Mouse (Mus musculus): ENCODE data around the gene Scaf1.

Gene Scaf1

DNA sequence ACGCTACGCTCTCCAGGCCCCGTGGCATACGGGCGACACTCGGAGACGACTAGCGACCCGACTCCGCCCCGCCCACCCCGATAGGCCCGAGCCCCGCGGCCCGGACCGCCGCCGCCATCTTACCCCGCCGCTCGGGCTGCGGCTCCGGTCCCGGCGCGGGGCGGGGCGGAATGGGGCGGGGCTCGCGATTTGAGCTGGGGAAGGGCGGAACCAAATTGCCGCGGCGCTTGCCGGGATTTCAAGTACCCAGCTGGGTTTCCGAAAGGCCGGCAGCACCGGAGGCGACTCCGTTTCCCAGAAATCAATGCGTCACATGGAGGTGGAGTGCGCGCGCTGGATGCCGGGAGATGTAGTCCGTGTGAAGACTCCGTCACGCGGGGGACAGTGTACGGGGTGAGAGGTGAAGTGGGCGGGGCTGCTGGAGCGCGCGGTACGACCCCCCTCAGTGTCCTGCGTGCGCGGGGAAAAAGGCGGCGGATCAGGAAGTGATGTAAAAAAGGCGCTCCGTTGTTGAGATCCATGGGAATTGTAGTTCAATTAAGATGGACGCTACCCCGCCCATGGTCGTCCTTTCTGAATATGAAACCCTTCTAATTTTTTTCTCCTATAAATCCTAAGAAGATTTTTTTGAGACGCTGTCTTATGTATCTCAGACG lies at the start of gene Scaf1:
Gene Scaf1 (minus strand): TSS at position 407 of the 656 bp plus-strand sequence.
- DNase-seq (ENCODE audit: low read depth, low spot score), result peak; percentile 99

DNA sequence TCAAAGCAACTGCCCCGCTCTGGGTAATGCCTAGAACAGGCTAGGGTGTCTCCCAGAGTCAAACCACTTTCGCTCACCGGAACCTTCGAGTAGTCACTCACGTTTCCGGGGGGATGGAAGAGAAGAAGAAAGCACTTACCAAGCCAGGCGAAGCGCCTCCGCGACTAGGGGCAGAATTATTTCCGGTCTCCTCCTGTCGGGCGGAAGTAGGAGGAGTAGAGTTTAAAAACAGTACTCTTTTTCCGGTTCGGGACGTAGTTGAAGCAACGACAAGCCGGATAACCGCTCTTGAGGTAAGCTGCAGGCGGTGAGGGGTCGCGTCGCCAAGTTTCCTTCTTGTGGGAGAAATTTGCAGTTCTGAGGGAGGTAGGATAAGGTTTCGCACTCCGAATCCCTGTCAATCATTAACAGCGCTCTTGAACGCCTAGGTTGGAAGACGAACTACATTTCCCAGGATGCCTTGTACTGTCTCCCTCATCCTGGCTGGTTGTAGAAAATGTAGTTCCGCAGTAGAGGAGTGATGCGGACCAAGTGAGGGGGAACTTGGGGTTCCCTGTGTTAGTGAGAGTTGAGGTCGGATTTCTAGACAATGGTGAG lies 46.2 kb upstream of the Scaf1 start, which contains the start of the genes Nosip and Prrg2:
Gene Nosip (plus strand): TSS at position 191 of the 597 bp plus-strand sequence.
Gene Prrg2 (minus strand): TSS at position 439 of the 597 bp plus-strand sequence.
- DNase-seq (ENCODE audit: low read depth, low spot score), result peak; percentile 97

DNA sequence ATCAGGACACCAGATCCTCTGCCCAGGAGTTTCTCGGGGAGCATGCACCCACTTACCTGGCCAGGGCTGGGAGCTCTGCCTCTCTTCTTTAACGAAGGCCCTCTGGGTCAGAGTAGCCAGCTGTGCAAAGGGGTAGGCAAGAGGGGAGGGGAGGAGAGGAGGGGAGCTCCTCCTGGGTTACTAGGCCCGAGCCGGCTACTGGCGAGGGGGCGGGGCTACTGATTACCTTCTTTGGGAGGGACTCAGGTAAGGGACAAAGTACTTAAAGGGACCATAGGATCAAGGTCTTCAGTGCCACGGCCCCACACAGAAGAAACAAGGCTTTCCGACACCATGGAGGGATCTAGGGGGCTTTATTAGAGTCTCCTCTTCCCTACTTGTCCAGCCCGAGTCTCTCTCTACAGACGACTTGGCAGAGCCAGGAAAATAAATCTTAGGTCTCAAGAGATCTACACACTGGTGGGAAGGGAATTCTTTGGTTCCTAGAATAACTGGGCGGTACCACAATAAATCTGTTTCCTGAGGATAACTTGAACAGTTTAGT lies 45.4 kb upstream of the Scaf1 start:
- no peak for DNase-seq (ENCODE audit: low read depth, low spot score)

DNA sequence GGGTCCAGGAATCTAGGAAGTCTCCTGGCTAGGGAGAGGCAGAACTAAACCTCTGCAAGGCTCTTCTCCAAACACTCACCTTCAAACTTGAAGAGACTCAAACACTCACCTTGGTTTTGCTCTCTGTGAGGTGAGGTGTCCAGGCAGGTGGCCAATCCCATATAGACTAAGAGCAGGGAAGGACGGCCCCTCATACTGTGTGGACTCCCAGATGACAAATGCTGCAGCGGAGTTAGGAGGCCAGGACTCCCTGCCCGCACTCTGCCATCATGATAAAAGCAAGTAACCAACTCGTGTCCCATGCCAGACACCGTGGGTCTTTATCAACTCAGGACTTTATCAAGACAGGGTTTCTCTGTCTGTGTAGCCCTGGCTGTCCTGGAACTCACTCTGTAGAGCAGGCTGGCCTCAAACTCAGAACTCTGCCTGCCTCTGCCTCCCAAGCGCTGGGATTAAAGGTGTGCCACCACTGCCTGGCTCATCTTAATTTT lies 44.5 kb upstream of the Scaf1 start:
- no peak for DNase-seq (ENCODE audit: low read depth, low spot score)

DNA sequence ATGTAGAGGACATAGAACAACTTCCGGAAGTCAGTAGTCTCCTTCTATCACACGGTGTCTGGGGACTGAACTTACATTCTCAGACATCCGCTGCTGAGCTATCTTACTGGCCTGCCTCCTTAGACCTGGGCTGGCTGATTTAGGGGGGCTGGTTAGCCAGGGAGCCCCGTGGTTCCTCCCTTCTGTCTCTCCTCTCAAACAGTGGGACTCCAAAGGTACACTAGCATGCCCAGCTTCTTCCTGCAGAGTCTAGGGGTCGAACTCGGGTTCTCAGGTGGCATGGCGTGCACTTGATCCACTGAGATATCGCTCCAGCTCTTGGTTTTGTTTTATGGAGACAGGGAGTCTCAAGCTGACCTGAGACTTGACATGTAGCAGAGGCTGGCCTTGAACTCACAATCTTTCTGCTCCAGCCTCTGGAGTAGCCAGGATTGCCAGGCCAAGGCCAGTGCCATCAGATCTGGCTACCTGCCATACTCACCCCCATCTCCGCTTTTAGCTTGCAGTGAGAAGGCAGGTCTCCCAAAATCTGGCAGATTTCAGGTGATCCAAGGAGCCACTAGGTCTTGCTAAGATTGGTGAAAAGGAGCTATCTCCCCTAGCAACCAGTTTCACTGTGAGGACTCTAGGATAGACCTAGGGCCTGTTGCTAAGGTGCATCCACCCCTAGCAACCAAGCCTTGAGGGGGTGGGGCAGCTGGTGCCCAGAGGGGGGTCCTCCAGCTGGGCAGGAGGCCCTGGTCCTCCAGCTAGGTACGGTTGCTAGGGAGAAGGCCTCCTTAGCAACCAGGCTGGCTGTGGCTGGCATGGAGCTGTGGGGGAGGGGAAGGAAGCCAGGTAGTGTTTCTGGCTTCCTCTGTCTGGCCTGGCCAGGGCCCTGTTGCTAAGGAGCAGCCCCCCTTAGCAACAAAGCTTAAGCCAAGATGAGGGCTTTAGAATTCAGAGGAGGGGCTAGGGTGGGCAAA lies 42.7 kb upstream of the Scaf1 start:
- DNase-seq (ENCODE audit: low read depth, low spot score), result no peak

DNA sequence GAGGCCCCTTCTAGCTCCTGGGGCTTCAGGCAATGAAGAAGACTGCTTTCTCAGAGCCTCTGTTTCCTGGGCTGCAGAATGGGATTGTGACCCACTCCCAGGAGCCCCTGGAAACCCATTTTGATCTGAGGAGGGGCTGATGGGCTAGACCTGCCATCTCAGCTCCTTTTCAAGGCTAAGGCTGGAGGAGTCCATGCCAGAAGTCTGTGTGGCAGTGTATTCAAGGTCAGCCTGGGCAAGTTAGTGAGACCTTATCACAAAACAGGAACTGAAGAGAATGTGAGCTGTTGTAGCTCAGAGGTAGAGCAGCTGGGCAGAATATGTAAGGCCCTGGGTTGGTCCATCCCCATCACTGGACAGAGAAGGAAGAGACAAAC lies 40.8 kb upstream of the Scaf1 start:
- DNase-seq (ENCODE audit: low read depth, low spot score), result no peak

DNA sequence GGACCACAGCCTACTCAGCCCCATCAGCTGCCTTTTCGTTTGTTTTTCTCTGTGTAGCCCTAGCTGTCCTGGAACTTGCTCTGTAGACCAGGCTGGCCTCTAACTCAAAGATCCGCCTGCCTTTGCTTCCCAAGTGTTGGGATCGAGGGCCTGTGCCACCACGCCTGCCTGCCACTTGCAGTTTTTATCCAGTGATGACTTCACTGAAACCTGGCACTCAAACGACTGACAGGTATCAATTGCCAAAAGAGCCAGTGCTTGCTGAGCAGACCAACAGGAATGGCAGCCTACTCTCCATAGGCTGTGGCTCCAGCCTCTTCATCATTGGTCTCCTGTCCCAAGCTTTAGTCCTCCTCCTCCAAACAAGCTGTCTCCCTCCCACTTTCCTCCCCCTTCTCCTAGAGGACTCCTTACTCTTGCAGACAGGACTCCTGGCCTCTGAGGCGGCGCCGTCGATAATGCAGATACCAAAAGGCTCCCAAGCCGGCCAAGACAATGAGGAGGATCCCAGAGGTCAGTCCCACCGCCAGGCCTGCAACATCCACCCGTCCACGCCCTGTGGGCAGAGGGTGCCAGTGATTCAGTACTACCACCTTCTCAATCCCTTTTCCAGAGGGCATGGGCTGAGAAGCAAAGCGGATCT lies 40.3 kb upstream of the Scaf1 start:
- DNase-seq (ENCODE audit: low read depth, low spot score), result no peak

DNA sequence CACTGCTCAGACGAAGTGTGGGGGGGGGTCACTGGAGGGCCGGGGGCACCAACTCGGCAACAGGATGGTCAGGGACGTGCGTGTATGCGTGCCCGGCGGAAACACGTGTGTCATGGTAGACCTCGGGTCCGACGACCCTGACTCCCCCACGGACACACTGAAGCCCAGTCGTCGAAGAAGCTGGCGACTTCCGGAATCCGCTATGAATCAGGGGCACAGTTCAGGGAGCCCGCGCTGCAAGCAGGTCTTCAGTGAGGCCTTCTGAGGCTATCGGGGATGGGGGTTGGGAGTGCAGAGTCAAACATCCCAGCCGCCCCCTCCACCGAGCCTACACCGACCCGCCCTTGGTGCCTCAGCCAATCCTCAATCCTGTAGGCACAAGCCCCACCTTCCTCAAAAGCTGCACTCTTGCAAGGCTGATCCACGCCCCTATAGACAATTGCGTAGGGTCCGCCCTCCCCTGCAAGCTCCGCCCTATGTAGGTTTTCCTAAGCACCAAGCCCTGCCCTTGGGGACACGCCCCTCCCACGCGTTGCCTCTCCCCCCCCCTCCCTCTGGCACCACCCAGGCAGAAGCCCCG lies 37.9 kb upstream of the Scaf1 start:
- DNase-seq (ENCODE audit: low read depth, low spot score), result peak; percentile 97

DNA sequence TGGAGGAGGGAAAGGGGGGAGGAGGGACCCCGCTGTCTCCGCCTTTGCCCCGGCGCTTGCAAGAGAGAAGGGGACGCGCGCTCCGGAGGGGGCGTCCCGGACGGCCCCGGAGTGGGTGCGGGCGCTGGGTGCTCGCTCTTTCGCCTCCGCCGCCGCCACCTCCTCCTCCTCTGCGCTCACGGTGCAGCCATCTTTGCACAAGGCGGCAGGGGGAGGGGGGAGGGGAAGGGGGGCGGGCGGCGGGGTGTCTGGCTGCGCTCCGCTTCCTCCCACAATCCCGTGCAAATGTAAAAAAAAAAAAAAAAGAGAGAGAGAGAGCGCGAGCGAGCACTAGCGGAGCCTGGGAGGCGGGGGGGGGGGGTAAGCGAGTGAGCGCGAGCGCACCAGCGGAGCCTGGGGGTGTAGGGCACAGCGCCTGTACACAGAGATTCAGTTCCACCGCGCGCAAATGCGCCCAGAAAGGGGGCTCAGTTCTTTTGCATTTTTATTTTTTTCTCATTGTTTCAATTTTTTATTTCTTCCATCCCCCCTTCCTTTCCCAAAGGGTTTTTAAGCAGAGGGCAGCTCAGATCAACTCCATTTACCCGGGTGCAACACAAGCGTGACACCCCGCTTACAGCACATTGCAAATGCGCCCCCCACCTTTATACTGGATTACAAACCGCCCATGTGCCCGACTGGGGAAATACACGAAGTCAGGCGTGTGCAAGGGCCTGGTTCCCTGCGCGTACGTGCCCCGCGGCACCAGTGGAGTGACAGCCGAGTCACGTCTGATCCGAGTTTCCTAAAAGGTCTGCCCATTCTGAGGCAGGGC lies 37.2 kb upstream of the Scaf1 start:
- peak; percentile 81 for DNase-seq (ENCODE audit: low read depth, low spot score)

DNA sequence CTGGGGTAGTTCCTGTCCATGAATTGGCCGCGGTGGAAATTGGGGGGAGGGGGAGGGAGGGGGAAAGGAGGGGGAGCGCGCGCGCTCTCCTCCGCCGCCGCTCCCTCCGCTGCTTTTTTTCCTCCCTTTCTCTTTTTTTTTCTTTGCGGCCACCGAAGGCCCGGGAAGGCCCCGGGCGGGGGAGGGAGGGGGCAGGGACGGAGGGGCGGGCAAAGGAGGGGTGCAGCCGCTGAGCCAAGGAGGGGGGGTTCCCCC lies 36.6 kb upstream of the Scaf1 start, which contains the start of gene Prr12:
Gene Prr12 (minus strand): TSS at position 20 of the 255 bp plus-strand sequence.
- peak; percentile 72 for DNase-seq (ENCODE audit: low read depth, low spot score)

DNA sequence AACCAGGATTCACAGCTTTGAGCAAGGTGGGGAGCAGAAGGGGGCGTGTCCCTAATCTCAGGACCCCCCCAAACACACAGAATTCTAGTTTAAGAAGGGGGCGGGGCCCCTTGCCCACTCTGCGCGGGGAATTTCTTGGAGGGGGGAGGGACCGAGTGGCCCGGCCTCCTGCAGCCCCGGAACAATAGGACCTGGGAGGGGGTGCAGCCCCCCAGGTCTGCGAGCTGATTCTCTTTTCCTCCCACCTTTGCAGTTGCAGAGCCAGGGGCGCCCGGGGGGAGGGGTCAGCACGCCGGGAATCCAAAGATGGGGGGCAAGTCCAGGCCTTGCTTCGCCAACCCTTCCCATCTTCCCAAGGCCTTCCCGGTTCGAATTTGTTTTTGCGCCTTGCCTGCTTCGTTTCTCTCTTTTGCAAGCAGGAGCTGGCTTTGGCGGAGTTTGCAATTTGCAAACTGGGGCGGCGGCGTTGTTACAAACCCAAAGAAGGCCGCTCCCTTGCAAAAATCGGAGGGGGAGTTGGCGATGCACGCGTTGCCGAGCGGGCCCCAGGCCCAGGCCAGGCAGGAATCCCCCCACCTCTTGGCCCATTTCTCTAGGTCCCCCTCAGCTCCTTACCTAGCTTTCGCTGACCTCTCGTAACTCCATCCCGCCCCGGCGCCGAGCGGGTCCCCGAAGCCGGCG lies 36.2 kb upstream of the Scaf1 start:
- DNase-seq (ENCODE audit: low read depth, low spot score), result peak; percentile 14

DNA sequence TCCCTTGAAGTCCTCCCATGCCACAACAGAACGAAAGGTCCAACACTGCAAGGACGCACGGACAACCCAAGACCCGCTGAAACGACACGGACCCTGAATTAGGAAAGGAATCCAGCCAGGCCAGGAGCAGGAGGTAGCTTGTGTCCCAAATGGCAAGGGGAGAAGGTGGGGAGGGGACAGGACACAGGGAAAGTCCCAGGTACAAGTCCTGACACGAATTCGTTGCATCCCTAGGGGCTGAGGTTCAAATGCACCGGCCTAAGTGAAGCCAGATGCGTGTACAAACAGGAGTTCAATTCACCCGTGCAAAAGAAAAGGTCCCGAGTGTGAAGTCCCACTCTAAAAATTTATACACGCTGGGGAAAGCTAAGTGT lies 35.4 kb upstream of the Scaf1 start:
- DNase-seq (ENCODE audit: low read depth, low spot score), result peak; percentile 11

DNA sequence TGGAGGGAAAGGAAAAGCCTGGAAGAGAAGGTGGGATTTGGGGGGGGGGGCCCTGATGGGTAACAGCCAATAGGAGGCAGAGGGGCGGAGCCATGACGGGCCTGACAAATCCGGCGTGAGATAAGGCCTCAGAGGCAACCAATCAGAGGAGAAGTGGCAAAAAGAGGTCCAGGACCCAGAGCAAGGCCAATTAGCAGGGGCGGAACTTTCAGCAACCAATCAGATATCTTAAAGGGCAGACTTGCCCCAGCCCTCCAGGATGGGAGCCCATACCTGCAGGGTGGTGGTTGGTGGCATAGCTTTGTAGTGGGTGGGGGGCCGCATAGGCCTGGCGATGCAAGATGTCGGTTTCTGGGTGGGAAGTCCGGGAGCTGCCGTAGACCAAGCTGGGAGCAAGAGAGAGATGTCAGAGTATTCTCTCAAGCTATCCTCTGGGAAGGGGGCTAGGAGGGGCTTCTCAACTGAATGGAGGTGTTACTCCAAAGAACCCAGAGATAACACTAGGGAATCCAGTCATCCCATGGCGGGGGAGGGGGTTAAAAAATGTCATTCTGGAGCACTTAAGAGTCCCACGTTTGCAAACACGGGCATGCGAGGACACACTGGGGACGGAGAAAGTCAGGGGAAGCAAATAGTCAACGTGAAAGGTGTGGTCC lies 34.9 kb upstream of the Scaf1 start:
- peak; percentile 92 for DNase-seq (ENCODE audit: low read depth, low spot score)

DNA sequence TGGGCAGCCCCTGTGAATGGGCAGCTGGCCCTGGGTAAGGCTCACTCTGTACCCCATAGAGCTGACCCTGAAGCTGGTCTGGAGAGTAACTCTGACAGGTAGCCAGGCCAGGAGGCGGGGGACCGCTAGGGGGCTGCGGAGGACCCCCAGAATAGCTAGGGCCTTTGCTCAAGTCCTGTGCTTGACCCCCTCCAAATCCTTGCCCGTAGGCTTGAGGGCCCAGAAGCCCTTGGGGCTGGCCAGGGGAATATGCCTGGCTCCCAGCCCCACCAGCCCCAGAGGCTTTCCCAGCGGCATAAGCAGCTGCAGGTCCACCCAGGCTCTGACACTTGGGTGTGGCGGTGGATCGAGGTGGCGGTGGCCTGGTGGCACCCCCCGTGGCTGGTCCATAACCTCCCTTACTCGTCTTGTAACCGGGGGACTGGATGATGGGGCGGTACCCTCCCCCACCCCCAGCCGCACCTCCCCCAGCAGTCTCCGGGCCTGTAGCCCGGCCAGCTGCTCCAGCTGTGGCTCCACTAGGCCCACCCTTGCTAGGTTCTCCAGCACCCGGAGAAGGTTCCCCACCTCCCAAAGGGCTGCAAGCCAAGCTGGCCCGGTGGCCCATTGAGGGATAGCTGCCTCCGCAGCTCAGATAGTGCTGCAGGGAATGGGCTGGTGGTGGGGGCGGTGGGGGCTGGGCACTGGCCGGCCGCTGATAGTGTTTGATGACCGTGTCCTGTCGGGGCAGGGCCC lies 32.9 kb upstream of the Scaf1 start:
- no peak for DNase-seq (ENCODE audit: low read depth, low spot score)

DNA sequence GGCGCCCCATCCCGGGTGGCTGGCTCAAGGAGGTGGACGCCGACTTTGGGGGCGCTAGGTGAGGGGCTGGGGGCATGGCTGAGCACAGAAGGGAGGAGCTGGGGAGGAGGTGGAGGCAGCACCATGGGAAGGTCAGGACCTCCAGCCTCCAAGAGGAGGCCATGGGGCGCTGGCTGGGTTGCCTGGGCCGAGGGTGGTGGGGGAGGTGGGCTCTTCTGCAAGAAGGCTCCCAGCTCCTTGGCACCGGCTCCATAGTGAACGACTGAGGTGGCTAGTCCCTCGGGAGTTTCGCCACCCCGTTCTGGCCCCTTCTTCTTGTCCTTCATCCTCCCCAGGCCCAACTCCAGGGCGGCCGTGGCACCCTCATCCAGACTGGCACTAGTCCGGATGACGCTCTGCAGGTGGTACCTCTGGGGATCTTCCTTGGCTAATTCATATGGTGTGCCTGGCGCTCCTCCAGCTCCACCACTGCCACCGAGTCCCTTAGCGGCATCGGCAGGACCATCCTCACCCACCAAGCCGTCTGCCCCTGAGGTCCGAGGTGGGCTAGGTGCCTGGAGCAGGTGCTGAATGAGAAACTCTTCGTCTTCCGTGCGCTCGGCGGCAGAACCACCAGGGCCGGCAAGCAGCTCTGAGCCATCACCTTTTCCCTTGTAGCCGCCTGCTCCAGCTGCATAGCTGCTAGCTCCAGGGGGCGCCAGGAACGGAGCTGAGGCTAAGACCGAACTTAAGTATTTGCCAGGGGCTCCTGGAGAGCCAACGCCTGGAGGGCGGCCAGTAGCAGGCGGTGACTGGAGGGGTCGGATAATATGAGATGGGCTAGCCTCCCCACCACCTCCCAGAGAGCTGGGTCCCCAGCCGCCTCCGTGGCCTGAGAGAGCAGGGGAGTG lies 32.1 kb upstream of the Scaf1 start:
- DNase-seq (ENCODE audit: low read depth, low spot score), result no peak

DNA sequence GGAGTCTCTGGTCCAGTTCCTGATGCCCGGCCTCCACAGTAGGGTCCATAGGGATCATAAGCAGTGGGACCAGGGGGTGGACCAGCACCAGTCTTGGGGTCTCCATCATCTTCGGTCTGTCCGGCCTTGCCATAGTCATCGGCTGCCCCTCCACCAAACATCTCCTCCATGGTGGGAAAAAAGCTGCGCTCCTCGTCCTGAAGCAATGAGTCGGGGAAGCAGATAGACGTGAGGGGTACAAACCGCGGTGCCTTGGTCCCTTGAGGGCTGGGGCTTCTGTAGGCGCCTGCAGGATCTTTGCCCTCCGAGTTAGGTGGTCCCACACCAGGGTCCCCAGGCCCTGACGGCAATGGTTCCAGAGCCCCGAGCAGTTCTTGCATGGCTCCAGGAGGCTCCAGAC lies 31.3 kb upstream of the Scaf1 start:
- no peak for DNase-seq (ENCODE audit: low read depth, low spot score)

DNA sequence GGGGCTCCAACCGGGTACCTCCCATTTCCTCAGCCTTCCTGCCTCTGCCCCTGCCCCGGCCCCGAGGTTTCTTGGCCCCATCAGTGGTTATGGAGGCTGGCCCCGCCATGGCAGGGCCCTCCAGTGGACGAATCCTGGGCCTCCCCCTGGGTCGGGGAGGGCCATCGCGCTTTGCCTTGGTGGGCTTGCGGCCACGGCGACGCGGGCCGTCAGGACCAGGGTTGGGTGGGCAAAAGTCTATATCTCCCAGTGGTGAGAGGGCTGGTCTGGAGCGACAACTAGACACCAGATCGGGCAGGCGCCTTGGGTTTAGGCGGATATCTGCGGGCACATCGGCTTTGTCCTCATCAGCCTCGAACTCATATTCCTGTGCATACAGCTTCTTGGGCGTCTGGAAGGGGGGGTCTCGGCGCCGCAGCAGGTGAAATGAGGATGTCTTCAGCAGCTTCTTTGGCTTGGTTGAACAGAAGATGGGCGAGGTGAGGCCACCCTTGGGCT lies 30.7 kb upstream of the Scaf1 start:
- no peak for DNase-seq (ENCODE audit: low read depth, low spot score)
